Comparison of ENCODE assay signal across 8 mouse cellular contexts in the genomic region with DNA sequence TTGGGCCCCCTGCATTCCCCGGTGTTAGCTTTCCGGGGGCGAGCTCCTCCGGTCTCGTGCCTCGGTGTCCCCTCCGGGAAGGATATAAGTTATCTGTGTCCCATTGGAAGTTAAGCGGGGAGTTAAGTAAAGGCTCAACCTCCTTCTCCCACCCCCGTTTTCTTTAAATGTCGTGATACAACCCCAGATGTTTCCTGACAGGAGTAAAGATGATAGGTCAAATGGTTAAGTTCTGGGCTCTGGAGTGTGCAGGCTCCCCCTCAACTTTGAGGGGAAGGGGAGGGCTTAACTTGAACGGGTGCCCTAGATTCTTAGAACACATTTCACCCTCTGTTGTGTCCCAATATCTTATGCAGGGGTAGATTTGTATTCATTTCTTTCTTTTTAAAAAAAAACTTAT. TPM values are rescaled to one million over a fixed set of nuclear protein-coding genes. Genes with fewer than 3 reads are reported as not detected.
DNase-seq lines count a peak whose midpoint lies in the region; ATAC-seq and TF ChIP-seq lines count a peak whose summit lies in the region.

No protein-coding gene starts in this region.

- peak overlapping the region; percentile 91 for H3K4me3 ChIP-seq in cerebellum, adult 2 months (replicated peaks; ENCODE audit: insufficient read depth, low read depth, low read length)
- H3K4me3 ChIP-seq in spleen, adult 2 months (ENCODE audit: extremely low read depth, insufficient read depth, insufficient read length): peak overlapping the region; percentile 95
- H3K4me3 ChIP-seq in limb, embryonic 14.5 days (replicated peaks; ENCODE audit: low read length): peak overlapping the region; percentile 78
- peak overlapping the region; percentile 96 for H3K4me3 ChIP-seq in stomach, embryonic 16.5 days (replicated peaks; ENCODE audit: low read length)

- no peak for ATAC-seq in limb, embryonic 14.5 days (ENCODE audit: low FRiP score, low read depth)
- ATAC-seq in stomach, embryonic 16.5 days (ENCODE audit: insufficient read depth, low FRiP score): no peak

- TF ChIP-seq CTCF in cerebellum, adult 2 months (IDR thresholded peaks at IDR 0.05; ENCODE audit: borderline replicate concordance, insufficient read depth, low read depth, low read length): no peak
- TF ChIP-seq CTCF in spleen, adult 2 months (IDR thresholded peaks at IDR 0.05; ENCODE audit: extremely low read depth, insufficient read depth, insufficient read length, insufficient replicate concordance): no peak

- no peaks in the 10 kb centered on the region for H3K9me3 ChIP-seq in limb, embryonic 14.5 days (ENCODE audit: control insufficient read depth, low read length)
- no peaks in the 10 kb centered on the region for H3K9me3 ChIP-seq in stomach, embryonic 16.5 days (replicated peaks; ENCODE audit: control insufficient read depth, low read length)

- H3K4me2 ChIP-seq in limb, embryonic 14.5 days (replicated peaks; ENCODE audit: low read depth, low read length, severe bottlenecking): peak overlapping the region; percentile 71
- H3K4me2 ChIP-seq in stomach, embryonic 16.5 days (ENCODE audit: low read depth, low read length): peak overlapping the region; percentile 70

- no peaks in the 10 kb centered on the region for H3K27me3 ChIP-seq in cerebellum, adult 2 months (ENCODE audit: control insufficient read depth, insufficient read depth, low read length)
- no peaks in the 10 kb centered on the region for H3K27me3 ChIP-seq in spleen, adult 2 months (ENCODE audit: control insufficient read depth, insufficient read depth, low read length)
- H3K27me3 ChIP-seq in limb, embryonic 14.5 days (ENCODE audit: control insufficient read depth, insufficient read depth, low read length): no peaks in the 10 kb centered on the region
- no peaks in the 10 kb centered on the region for H3K27me3 ChIP-seq in stomach, embryonic 16.5 days (ENCODE audit: control insufficient read depth, insufficient read depth, low read length)

- H3K9ac ChIP-seq in limb, embryonic 14.5 days (ENCODE audit: low read depth, low read length, severe bottlenecking): peak overlapping the region; percentile 86
- H3K9ac ChIP-seq in stomach, embryonic 16.5 days (ENCODE audit: low read length): peak overlapping the region; percentile 97

- peaks cover 23% of the 10 kb centered on the region for H3K36me3 ChIP-seq in spleen, adult 2 months (ENCODE audit: control insufficient read depth, insufficient read depth, low read length)
- H3K36me3 ChIP-seq in limb, embryonic 14.5 days (ENCODE audit: control insufficient read depth, insufficient read depth, low read length): peaks cover 56% of the 10 kb centered on the region
- H3K36me3 ChIP-seq in stomach, embryonic 16.5 days (ENCODE audit: control insufficient read depth, insufficient read depth, low read length): peaks cover 29% of the 10 kb centered on the region

- no peak for DNase-seq in cerebellum, adult 2 months
- DNase-seq in cerebellum, postnatal 14 days: no peak
- no peak for DNase-seq in spleen, adult 2 months (ENCODE audit: low read depth in 1 of 2, low spot score in 2 of 2)
- DNase-seq in spleen, postnatal 10 days (ENCODE audit: low spot score in 2 of 2): no peak
- no peak for DNase-seq in limb, embryonic 14.5 days (ENCODE audit: low spot score)
- DNase-seq in spleen, postnatal 4 days (ENCODE audit: low spot score in 2 of 2): no peak
- DNase-seq in MN1 (ENCODE audit: low spot score): no peak

- TF ChIP-seq POLR2A in cerebellum, adult 2 months (IDR thresholded peaks at IDR 0.05; ENCODE audit: borderline replicate concordance, insufficient read depth, low read length): no peak
- no peak for TF ChIP-seq POLR2A in spleen, adult 2 months (IDR thresholded peaks at IDR 0.05; ENCODE audit: low read depth, low read length)
- TF ChIP-seq POLR2A in limb, embryonic 14.5 days (IDR thresholded peaks at IDR 0.05; ENCODE audit: borderline replicate concordance, extremely low read depth, insufficient read depth, insufficient read length): no peak

- no peak overlapping the region for H3K27ac ChIP-seq in cerebellum, adult 2 months (ENCODE audit: insufficient read depth, low read length)
- H3K27ac ChIP-seq in spleen, adult 2 months (ENCODE audit: insufficient read depth, low read length): no peak overlapping the region
- peak overlapping the region; percentile 29; the same call in 1 of the 2 replicates for H3K27ac ChIP-seq in limb, embryonic 14.5 days (replicated peaks; ENCODE audit: low read depth, low read length)
- H3K27ac ChIP-seq in stomach, embryonic 16.5 days (ENCODE audit: low read length): peak overlapping the region; percentile 84; the same call in 1 of the 2 replicates

- H3K4me1 ChIP-seq in cerebellum, adult 2 months (ENCODE audit: control insufficient read depth, insufficient read depth, low read length): no peaks in the 10 kb centered on the region
- peaks cover 8% of the 10 kb centered on the region; the same call in 1 of the 2 replicates for H3K4me1 ChIP-seq in spleen, adult 2 months (ENCODE audit: control insufficient read depth, insufficient read depth, insufficient read length)
- peaks cover 25% of the 10 kb centered on the region for H3K4me1 ChIP-seq in limb, embryonic 14.5 days (ENCODE audit: control insufficient read depth, insufficient read depth, low read length)
- peaks cover 19% of the 10 kb centered on the region for H3K4me1 ChIP-seq in stomach, embryonic 16.5 days (ENCODE audit: control insufficient read depth, insufficient read depth, low read length)

- under 1% methylated on average over 11 of the region's 11 CpGs for WGBS in cerebellum, adult 2 months
- WGBS in spleen, adult 2 months: 1% methylated on average over 11 of the region's 11 CpGs
- WGBS in limb, embryonic 14.5 days: 0% methylated on average over 11 of the region's 11 CpGs
- WGBS in stomach, embryonic 16.5 days: under 1% methylated on average over 11 of the region's 11 CpGs

RNA-seq across cellular contexts. Expression of gene Cstf1, which starts 0.8 kb away (rescaled TPM):
- polyA plus RNA-seq in cerebellum, adult 2 months (2012; rRNA removed): 28.2 and 31.6 TPM in 2 replicates
- 26.0 and 31.5 TPM in 2 replicates for polyA plus RNA-seq in spleen, adult 2 months (2012; rRNA removed)
- 50.7 and 58.0 TPM in 2 replicates for polyA plus RNA-seq in limb, embryonic 14.5 days (2012; rRNA removed)
- 36.9 and 43.7 TPM in 2 replicates for polyA plus RNA-seq in limb, embryonic 14.5 days (2014; fragmentation: Nextera tagmentation; extraction: Ambion mirVana)
- 30.1 and 31.2 TPM in 2 replicates for polyA plus RNA-seq in stomach, embryonic 16.5 days (2015; fragmentation: Nextera tagmentation; extraction: Ambion mirVana)

RNA-seq across cellular contexts. Expression of gene Aurka, which starts 0.9 kb away (rescaled TPM):
- polyA plus RNA-seq in cerebellum, adult 2 months (2012; rRNA removed): 2.1 and 2.2 TPM in 2 replicates
- polyA plus RNA-seq in spleen, adult 2 months (2012; rRNA removed): 8.1 and 10.0 TPM in 2 replicates
- 49.8 and 58.7 TPM in 2 replicates for polyA plus RNA-seq in limb, embryonic 14.5 days (2012; rRNA removed)
- 85.3 and 98.9 TPM in 2 replicates for polyA plus RNA-seq in limb, embryonic 14.5 days (2014; fragmentation: Nextera tagmentation; extraction: Ambion mirVana)
- polyA plus RNA-seq in stomach, embryonic 16.5 days (2015; fragmentation: Nextera tagmentation; extraction: Ambion mirVana): 81.6 and 82.0 TPM in 2 replicates

RNA-seq across cellular contexts. Expression of gene Cass4, which starts 22.3 kb away (rescaled TPM):
- 0.11 and 0.14 TPM in 2 replicates for polyA plus RNA-seq in cerebellum, adult 2 months (2012; rRNA removed)
- polyA plus RNA-seq in spleen, adult 2 months (2012; rRNA removed): 1.6 and 2.0 TPM in 2 replicates
- polyA plus RNA-seq in limb, embryonic 14.5 days (2012; rRNA removed): 0.16 and 0.33 TPM in 2 replicates
- 0.28 and 0.50 TPM in 2 replicates for polyA plus RNA-seq in limb, embryonic 14.5 days (2014; fragmentation: Nextera tagmentation; extraction: Ambion mirVana)
- polyA plus RNA-seq in stomach, embryonic 16.5 days (2015; fragmentation: Nextera tagmentation; extraction: Ambion mirVana): 0.18 and 0.44 TPM in 2 replicates

RNA-seq across cellular contexts. Expression of gene Fam210b, which starts 25.9 kb away (rescaled TPM):
- 13.0 and 14.0 TPM in 2 replicates for polyA plus RNA-seq in cerebellum, adult 2 months (2012; rRNA removed)
- 15.0 and 18.1 TPM in 2 replicates for polyA plus RNA-seq in spleen, adult 2 months (2012; rRNA removed)
- 9.8 and 10.7 TPM in 2 replicates for polyA plus RNA-seq in limb, embryonic 14.5 days (2012; rRNA removed)
- 14.6 and 16.5 TPM in 2 replicates for polyA plus RNA-seq in limb, embryonic 14.5 days (2014; fragmentation: Nextera tagmentation; extraction: Ambion mirVana)
- 21.6 and 23.6 TPM in 2 replicates for polyA plus RNA-seq in stomach, embryonic 16.5 days (2015; fragmentation: Nextera tagmentation; extraction: Ambion mirVana)

Comparison
In these comparisons a context has a peak if more than half of its experiments do, and no peak if none do; other contexts are left out.
1. H3K27ac ChIP-seq: peak in limb, embryonic 14.5 days (single experiment) and stomach, embryonic 16.5 days (single experiment); none in cerebellum, adult 2 months (single experiment) and spleen, adult 2 months (single experiment).
2. Peak in every context shown above with its lines, with median percentiles within 50 percentile points of each other: H3K4me3 ChIP-seq.